Mouse (Mus musculus) Patski (cell line): ENCODE data around the gene Rabep1. TPM values are rescaled to one million over a fixed set of nuclear protein-coding genes. Genes with fewer than 3 reads are reported as not detected.
A peak's percentile ranks its signal among the peaks of the same experiment; 100 is the strongest.

Experiments used
- ATAC-seq: fragments of 100-300 bp; one replicate; pipeline ENCODE4 v1.8.0; 2021
- CTCF ChIA-PET: fragments of 350-600 bp; sonication (Branson Sonifier 250); formaldehyde crosslinking; loops from one replicate; lab custom pipeline; 2022; ENCODE audit warnings: inconsistent platforms; lab: Charles Lee
- POLR2A ChIA-PET: fragments of 350-600 bp; sonication (Branson Sonifier 250); formaldehyde crosslinking; loops from one replicate; lab custom pipeline; 2022; ENCODE audit warnings: antibody characterized with exemption, inconsistent platforms; lab: Charles Lee
- DNase-seq: peaks from one replicate; pipeline ENCODE4 v3.0.0-alpha.2; 2011; ENCODE audit warnings: low read depth, low spot score
- H3K27me3 ChIP-seq: fragments of 371-371 bp; one replicate; pipeline ENCODE4 v1.5.1; 2021
- CTCF ChIP-seq: fragments of 100-300 bp; IDR thresholded peaks from one replicate; pipeline ENCODE4 v1.5.1; 2021
- in situ Hi-C: fragments of 300-500 bp; cut with MboI; formaldehyde crosslinking; loops from 3 replicates; pipeline ENCODE4 v1.11.1; 2018; ENCODE audit warnings: low pct_unique_long_range_greater_than_20kb, mixed read lengths
- polyA plus RNA-seq: library from polyadenylated mRNA; unstranded; gene quantifications from one replicate; pipeline ENCODE4 v1.2.3, GENCODE M21; 2021

The Rabep1 gene
- polyA plus RNA-seq, 1 experiment from 2014 or later = 48.8 TPM

GRCm38 (mm10) chr11:70811041-70811440 is 33.5 kb upstream of the Rabep1 start:
- ChIA-PET CTCF (interaction anchor here (1.3 kb wide), 1 partner anchor 33 kb away, joined by 6 read pairs; no protein-coding TSS in a partner anchor), POLR2A (no interaction called here)
- TF ChIP-seq CTCF = no peak
- DNase-seq (no peak), ATAC-seq (no peak)
- in situ Hi-C loops = loop anchor here (5.0 kb wide), 1 partner anchor 34 kb away; no protein-coding TSS in a partner anchor
- no peaks in the 10 kb centered on the region for H3K27me3 ChIP-seq

GRCm38 (mm10) chr11:70811471-70812240 is 32.9 kb upstream of the Rabep1 start:
- in situ Hi-C loops = loop anchor here (5.0 kb wide), 1 partner anchor 34 kb away; no protein-coding TSS in a partner anchor
- POLR2A ChIA-PET = no interaction called here
- TF ChIP-seq CTCF = no peak

DNA sequence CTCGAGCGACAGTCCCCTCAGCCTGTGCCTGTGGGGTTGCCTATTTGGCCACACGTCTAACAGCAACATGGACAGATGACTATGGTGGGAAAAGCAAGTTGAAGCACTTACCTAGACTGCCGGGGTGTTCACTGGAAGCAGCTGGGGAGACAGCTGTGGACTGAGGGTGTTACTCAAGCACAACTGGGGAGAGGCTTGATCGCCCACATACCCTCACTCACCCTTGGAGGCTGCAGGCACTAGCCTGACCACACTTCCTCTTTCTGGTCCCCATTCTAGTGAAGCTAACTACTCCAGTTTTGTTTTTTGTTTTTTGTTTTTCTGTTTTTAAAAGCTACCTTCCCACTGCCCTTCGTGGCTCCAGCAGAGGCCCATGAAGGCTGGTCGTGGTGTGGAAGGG is 32.2 kb upstream of the Rabep1 start, which contains the start of gene Scimp:
Gene Scimp (minus strand): TSS at position 222 of the 400 bp plus-strand sequence.
- CTCF ChIA-PET = no interaction called here
- in situ Hi-C loops = loop anchor here (5.0 kb wide), 1 partner anchor 35 kb away; no protein-coding TSS in a partner anchor
- ATAC-seq (no peak), DNase-seq (no peak)
- POLR2A ChIA-PET = interaction anchor here (0.6 kb wide), 1 partner anchor 14 kb away, joined by 4 read pairs; no protein-coding TSS in a partner anchor
- no peak for TF ChIP-seq CTCF
- no peaks in the 10 kb centered on the region for H3K27me3 ChIP-seq

More at GRCm38 (mm10) chr11:70811471-70812240, 32.9 kb upstream of the Rabep1 start:
- CTCF ChIA-PET = interaction anchor here (1.3 kb wide), 1 partner anchor 33 kb away, joined by 6 read pairs; no protein-coding TSS in a partner anchor
- no peaks in the 10 kb centered on the region for H3K27me3 ChIP-seq
- DNase-seq (no peak), ATAC-seq (no peak)

DNA sequence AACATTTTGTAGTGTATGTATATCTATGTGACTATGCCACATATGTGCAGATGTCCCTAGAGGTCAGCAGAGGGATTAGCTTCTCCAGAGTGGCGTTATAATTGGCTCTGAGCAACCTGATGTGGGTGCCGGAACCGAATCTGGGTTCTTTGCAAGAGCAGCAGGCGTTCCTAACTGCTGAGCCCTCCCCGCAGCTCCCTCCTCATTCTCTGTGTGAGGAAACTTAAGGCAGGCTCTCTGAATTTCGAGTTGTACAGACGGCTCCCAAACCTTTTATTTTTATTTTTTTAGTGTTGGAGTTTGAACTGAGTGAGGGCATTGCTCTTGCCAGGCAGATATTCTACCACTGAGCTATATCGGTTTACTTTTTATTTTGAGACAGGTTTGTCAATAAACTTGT is 29.5 kb upstream of the Rabep1 start:
- no peak for DNase-seq
- H3K27me3 ChIP-seq = no peaks in the 10 kb centered on the region
- ChIA-PET POLR2A (no interaction called here), CTCF (interaction anchor here (1.0 to 3.3 kb wide), 9 partner anchors 10 to 78 kb away, joined by 3 to 21 read pairs (median 5); no protein-coding TSS in a partner anchor)
- no peak for TF ChIP-seq CTCF
- no peak for ATAC-seq
- in situ Hi-C loops = no loop called here

- no peaks in the 10 kb centered on the region for H3K27me3 ChIP-seq
- DNase-seq (peak; percentile 31), ATAC-seq (no peak)
- POLR2A ChIA-PET = no interaction called here
- CTCF ChIA-PET = interaction anchor here (0.7 to 3.3 kb wide), 10 partner anchors 9 to 77 kb away, joined by 3 to 21 read pairs (median 5); no protein-coding TSS in a partner anchor
- in situ Hi-C loops = no loop called here
- peak; percentile 77 for TF ChIP-seq CTCF
Observed at GRCm38 (mm10) chr11:70815498-70816078, 29.0 kb upstream of the Rabep1 start.

DNA sequence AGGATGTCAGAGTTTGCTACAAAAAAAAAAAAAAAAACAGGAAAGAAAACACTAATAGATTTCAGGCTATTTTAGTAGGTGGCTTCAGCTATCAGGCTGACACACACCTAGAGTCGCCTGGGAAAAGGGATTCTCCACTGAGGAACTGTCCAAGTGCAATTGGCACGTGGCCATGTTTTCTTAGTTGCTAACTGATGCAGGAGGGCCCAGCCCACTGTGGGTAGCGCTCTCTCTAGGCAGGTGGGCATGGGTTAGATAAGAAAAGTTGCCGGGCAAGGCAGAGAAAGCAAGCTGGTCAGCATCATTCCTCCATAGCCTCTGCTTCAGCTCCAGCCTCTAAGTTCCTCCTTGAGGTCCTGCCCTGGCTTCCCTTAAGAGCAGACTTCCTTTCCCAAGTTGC is 27.8 kb upstream of the Rabep1 start:
- H3K27me3 ChIP-seq = no peaks in the 10 kb centered on the region
- in situ Hi-C loops = no loop called here
- ChIA-PET POLR2A (interaction anchor here (0.6 kb wide), 2 partner anchors 84 to 432 kb away, joined by 4 to 5 read pairs; no protein-coding TSS in a partner anchor), CTCF (interaction anchor here (0.6 to 3.3 kb wide), 6 partner anchors 8 to 108 kb away, joined by 3 to 21 read pairs (median 4); no protein-coding TSS in a partner anchor)
- no peak for TF ChIP-seq CTCF
- no peak for DNase-seq
- no peak for ATAC-seq

DNA sequence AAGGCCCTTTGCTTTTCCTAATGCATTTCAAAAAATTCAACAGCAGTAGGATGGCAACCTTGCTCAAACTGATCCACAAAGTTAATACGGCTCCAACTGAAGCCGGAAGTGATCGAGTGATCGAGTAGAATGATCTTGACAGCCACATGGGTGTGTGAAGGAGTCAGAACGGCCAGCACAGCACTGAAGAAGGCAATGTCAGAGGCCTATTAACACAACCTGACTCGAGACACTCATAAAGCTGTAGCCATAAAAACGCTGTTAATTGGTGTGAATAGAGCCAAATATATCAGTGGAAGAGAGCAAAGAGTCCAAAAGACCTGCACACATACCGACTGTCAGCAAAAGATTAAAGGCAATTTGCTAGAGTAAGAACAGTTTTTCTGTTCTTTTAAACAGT is 24.5 kb upstream of the Rabep1 start:
- in situ Hi-C loops = no loop called here
- ChIA-PET CTCF (no interaction called here), POLR2A (no interaction called here)
- DNase-seq (no peak), ATAC-seq (no peak)
- no peak for TF ChIP-seq CTCF
- no peaks in the 10 kb centered on the region for H3K27me3 ChIP-seq

DNA sequence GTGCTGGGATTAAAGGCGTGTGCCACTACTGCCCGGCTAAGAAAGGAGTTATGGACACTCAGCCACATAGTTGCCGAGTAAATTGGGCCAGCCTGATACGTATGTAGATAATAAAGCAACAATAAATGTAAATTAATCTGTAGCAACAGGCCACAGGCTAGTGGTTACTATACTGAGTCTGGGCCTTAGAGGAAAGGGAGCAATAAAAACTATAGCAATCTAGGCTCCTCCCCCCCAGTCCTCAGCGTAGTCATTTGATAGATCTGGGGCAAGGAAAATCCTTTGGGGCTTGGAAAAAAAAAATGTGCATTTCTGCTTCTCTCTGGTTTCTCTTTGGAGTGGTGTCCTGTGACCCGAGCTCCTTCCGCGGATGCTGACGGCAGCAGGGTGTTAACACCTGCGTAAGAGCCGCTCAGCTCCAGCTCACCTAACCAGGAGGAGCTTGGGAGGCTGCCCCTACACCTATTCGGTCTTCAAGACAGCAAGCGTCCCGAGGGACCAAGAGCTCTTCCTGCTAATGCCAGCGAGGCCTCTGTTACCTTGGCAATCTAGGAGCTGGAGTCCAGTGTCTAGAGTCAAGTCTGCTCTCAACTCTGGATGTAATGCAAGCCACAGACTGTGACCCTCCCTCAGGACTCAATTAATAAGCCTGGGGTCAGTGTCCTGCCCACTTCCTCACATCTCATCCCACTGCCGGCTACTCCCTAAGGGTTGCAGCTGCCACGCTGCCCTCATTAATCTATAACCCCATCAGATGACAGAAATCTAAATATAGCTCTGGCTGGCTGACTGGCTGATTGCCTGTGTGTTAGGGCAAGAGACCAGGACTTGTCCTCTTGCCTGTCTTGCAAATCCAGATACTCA is 22.6 kb upstream of the Rabep1 start:
- ChIA-PET POLR2A (no interaction called here), CTCF (interaction anchor here (0.6 to 1.9 kb wide), 2 partner anchors 12 to 45 kb away, joined by 3 to 6 read pairs; no protein-coding TSS in a partner anchor)
- no peak for DNase-seq
- H3K27me3 ChIP-seq = no peaks in the 10 kb centered on the region
- no peak for TF ChIP-seq CTCF
- peak; percentile 69 for ATAC-seq
- in situ Hi-C loops = no loop called here

DNA sequence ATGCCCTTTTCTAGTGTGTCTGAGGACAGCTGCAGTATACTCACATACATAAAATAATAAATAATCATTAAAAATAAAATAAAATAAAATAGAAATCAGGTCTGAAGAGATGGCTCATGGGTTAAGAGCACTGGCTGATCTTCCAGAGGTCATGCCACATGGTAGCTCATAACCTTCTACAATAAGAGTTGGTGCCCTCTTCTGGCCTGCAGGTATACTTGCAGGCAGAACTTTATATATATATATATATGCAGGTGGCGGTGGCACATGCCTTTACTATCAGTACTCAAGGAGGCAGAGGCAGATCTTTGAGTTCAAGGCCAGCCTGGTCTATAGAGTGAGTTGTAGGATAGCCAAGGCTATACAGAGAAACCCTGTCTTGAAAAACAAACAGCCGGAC is 18.4 kb upstream of the Rabep1 start:
- DNase-seq = no peak
- CTCF ChIA-PET = interaction anchor here (1.0 kb wide), 1 partner anchor 9 kb away, joined by 3 read pairs; no protein-coding TSS in a partner anchor

More for the DNA sequence above, 18.4 kb upstream of the Rabep1 start:
- ATAC-seq = no peak
- peak; percentile 22 for TF ChIP-seq CTCF
- no peaks in the 10 kb centered on the region for H3K27me3 ChIP-seq
- POLR2A ChIA-PET = no interaction called here
- in situ Hi-C loops = no loop called here
